Mouse (Mus musculus): Measurements from ENCODE around the gene Ccn1. TPM values are rescaled to one million over a fixed set of nuclear protein-coding genes. Genes with fewer than 3 reads are reported as not detected.

The Ccn1 gene
- polyA plus RNA-seq, 1 experiment, result 15.7 TPM

GRCm38 (mm10) chr3:145681348-145681935 lies 31.7 kb upstream of the Ccn1 start:
- H3K27ac ChIP-seq (ENCODE audit: control insufficient read depth, insufficient read depth, low read depth, low read length, poor library complexity), result no peak overlapping the region
- H3K4me3 ChIP-seq (replicated peaks; ENCODE audit: control insufficient read depth, low read depth, low read length), result no peak overlapping the region
- H3K4me1 ChIP-seq (ENCODE audit: control insufficient read depth, insufficient read depth, low read length), result no peaks in the 10 kb centered on the region
- TF ChIP-seq CTCF (IDR thresholded peaks at IDR 0.05; ENCODE audit: control insufficient read depth, insufficient read depth, low read length) (no peak), POLR2A (IDR thresholded peaks at IDR 0.05; ENCODE audit: borderline replicate concordance, control insufficient read depth, low read depth, low read length) (no peak)
- 83% methylated on average over 10 of the region's 10 CpGs for WGBS

GRCm38 (mm10) chr3:145680686-145681085 lies 30.9 kb upstream of the Ccn1 start:
- no peak overlapping the region for H3K27ac ChIP-seq (ENCODE audit: control insufficient read depth, insufficient read depth, low read depth, low read length, poor library complexity)
- no peaks in the 10 kb centered on the region for H3K4me1 ChIP-seq (ENCODE audit: control insufficient read depth, insufficient read depth, low read length)
- no peak overlapping the region for H3K4me3 ChIP-seq (replicated peaks; ENCODE audit: control insufficient read depth, low read depth, low read length)
- WGBS, result 91% methylated on average over 5 of the region's 5 CpGs
- no peak for TF ChIP-seq POLR2A (IDR thresholded peaks at IDR 0.05; ENCODE audit: borderline replicate concordance, control insufficient read depth, low read depth, low read length)
- TF ChIP-seq CTCF (IDR thresholded peaks at IDR 0.05; ENCODE audit: control insufficient read depth, insufficient read depth, low read length), result no peak

- 77% methylated on average over 6 of the region's 6 CpGs for WGBS
- H3K4me1 ChIP-seq (ENCODE audit: control insufficient read depth, insufficient read depth, low read length), result no peaks in the 10 kb centered on the region
- no peak overlapping the region for H3K27ac ChIP-seq (ENCODE audit: control insufficient read depth, insufficient read depth, low read depth, low read length, poor library complexity)
- H3K4me3 ChIP-seq (replicated peaks; ENCODE audit: control insufficient read depth, low read depth, low read length), result no peak overlapping the region
- TF ChIP-seq CTCF (IDR thresholded peaks at IDR 0.05; ENCODE audit: control insufficient read depth, insufficient read depth, low read length) (no peak), POLR2A (IDR thresholded peaks at IDR 0.05; ENCODE audit: borderline replicate concordance, control insufficient read depth, low read depth, low read length) (no peak)
Measured at GRCm38 (mm10) chr3:145676212-145676611, 26.4 kb upstream of the Ccn1 start.

GRCm38 (mm10) chr3:145674815-145675214 lies 25.0 kb upstream of the Ccn1 start:
- no peaks in the 10 kb centered on the region for H3K4me1 ChIP-seq (ENCODE audit: control insufficient read depth, insufficient read depth, low read length)
- TF ChIP-seq POLR2A (IDR thresholded peaks at IDR 0.05; ENCODE audit: borderline replicate concordance, control insufficient read depth, low read depth, low read length), result no peak
- no peak for TF ChIP-seq CTCF (IDR thresholded peaks at IDR 0.05; ENCODE audit: control insufficient read depth, insufficient read depth, low read length)
- H3K4me3 ChIP-seq (replicated peaks; ENCODE audit: control insufficient read depth, low read depth, low read length), result no peak overlapping the region
- WGBS, result 44% methylated on average over 2 of the region's 2 CpGs
- H3K27ac ChIP-seq (ENCODE audit: control insufficient read depth, insufficient read depth, low read depth, low read length, poor library complexity), result no peak overlapping the region

- WGBS, result 75% methylated on average over 4 of the region's 4 CpGs
- Histone ChIP-seq H3K4me1 (ENCODE audit: control insufficient read depth, insufficient read depth, low read length) (no peaks in the 10 kb centered on the region), H3K27ac (ENCODE audit: control insufficient read depth, insufficient read depth, low read depth, low read length, poor library complexity) (no peak overlapping the region), H3K4me3 (replicated peaks; ENCODE audit: control insufficient read depth, low read depth, low read length) (no peak overlapping the region)
- TF ChIP-seq CTCF (IDR thresholded peaks at IDR 0.05; ENCODE audit: control insufficient read depth, insufficient read depth, low read length), result no peak
- TF ChIP-seq POLR2A (IDR thresholded peaks at IDR 0.05; ENCODE audit: borderline replicate concordance, control insufficient read depth, low read depth, low read length), result no peak
Measured at GRCm38 (mm10) chr3:145666383-145666782, 16.6 kb upstream of the Ccn1 start.

GRCm38 (mm10) chr3:145656993-145657713 lies 7.4 kb upstream of the Ccn1 start:
- Histone ChIP-seq H3K4me3 (replicated peaks; ENCODE audit: control insufficient read depth, low read depth, low read length) (no peak overlapping the region), H3K4me1 (ENCODE audit: control insufficient read depth, insufficient read depth, low read length) (no peaks in the 10 kb centered on the region), H3K27ac (ENCODE audit: control insufficient read depth, insufficient read depth, low read depth, low read length, poor library complexity) (no peak overlapping the region)
- TF ChIP-seq POLR2A (IDR thresholded peaks at IDR 0.05; ENCODE audit: borderline replicate concordance, control insufficient read depth, low read depth, low read length), result no peak
- no peak for TF ChIP-seq CTCF (IDR thresholded peaks at IDR 0.05; ENCODE audit: control insufficient read depth, insufficient read depth, low read length)
- whole genome bisulfite sequencing, result 79% methylated on average over 14 of the region's 14 CpGs

GRCm38 (mm10) chr3:145654944-145655343 lies 5.2 kb upstream of the Ccn1 start:
- WGBS, result 72% methylated on average over 6 of the region's 6 CpGs
- no peak overlapping the region for H3K4me3 ChIP-seq (replicated peaks; ENCODE audit: control insufficient read depth, low read depth, low read length)

GRCm38 (mm10) chr3:145654028-145654427 lies 4.2 kb upstream of the Ccn1 start:
- no peak overlapping the region for H3K4me3 ChIP-seq (replicated peaks; ENCODE audit: control insufficient read depth, low read depth, low read length)
- TF ChIP-seq CTCF (IDR thresholded peaks at IDR 0.05; ENCODE audit: control insufficient read depth, insufficient read depth, low read length), result no peak
- no peak for TF ChIP-seq POLR2A (IDR thresholded peaks at IDR 0.05; ENCODE audit: borderline replicate concordance, control insufficient read depth, low read depth, low read length)
- H3K27ac ChIP-seq (ENCODE audit: control insufficient read depth, insufficient read depth, low read depth, low read length, poor library complexity), result no peak overlapping the region
- H3K4me1 ChIP-seq (ENCODE audit: control insufficient read depth, insufficient read depth, low read length), result no peaks in the 10 kb centered on the region
- WGBS, result 90% methylated on average over 9 of the region's 9 CpGs

More at GRCm38 (mm10) chr3:145654944-145655343, 5.2 kb upstream of the Ccn1 start:
- TF ChIP-seq POLR2A (IDR thresholded peaks at IDR 0.05; ENCODE audit: borderline replicate concordance, control insufficient read depth, low read depth, low read length) (no peak), CTCF (IDR thresholded peaks at IDR 0.05; ENCODE audit: control insufficient read depth, insufficient read depth, low read length) (no peak)
- H3K4me1 ChIP-seq (ENCODE audit: control insufficient read depth, insufficient read depth, low read length), result no peaks in the 10 kb centered on the region
- no peak overlapping the region for H3K27ac ChIP-seq (ENCODE audit: control insufficient read depth, insufficient read depth, low read depth, low read length, poor library complexity)
